Mouse (Mus musculus): ENCODE data around the gene Hsd17b2.
"Not testable (repeated sequence)": the region's sequence is repeated elsewhere in the genome, so short reads cannot be mapped to it uniquely, and the experiment has no call there.

The Hsd17b2 gene

DNA sequence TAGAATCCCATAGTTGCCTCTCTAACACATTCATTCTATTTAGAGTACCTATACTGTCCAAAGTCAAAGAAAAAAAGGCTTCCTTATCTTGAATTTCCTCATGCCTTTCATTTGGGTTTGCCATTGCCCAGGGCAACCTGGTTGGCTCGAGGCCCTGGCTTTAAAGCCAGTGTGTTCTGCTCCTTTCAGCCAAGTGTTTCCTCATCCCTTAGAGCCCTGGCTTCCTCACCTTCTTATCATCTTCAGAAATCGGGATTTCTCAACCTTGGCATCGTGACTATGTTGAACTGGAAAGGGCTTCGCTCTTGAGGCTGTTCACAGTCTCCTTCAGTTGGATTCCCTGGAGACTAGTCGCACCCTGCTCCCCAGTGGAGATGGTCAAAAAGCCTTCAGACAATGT, 12.9 kb downstream of the Hsd17b2 start:
- DNase-seq (ENCODE audit: low spot score) = peak; percentile 14

DNA sequence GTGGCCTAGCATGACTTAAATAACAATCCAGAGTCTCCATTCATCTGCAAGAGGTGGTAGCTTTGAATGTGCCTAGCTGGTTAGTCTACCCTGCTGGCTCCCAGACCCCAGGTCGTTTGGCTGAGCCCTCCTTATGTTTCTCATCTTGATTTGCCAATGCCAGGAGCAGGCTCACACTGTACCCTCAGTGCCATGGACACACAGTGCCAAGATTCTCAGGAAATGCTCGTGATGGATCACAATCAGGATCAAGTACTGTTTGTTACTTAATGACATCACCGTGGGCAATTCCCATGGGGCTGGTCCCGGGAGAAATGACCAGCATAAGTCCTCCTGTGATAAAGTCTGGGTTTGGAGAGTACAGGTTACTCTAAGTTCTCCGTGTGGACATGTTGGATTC, 14.2 kb downstream of the Hsd17b2 start:
- DNase-seq (ENCODE audit: low spot score) = no peak

- no peak for DNase-seq (ENCODE audit: low spot score)
These were observed 16.6 kb downstream of the Hsd17b2 start for GRCm38 (mm10) chr8:117718152-117718860.

GRCm38 (mm10) chr8:117726467-117726866, 24.8 kb downstream of the Hsd17b2 start:
- no peak for DNase-seq (ENCODE audit: low spot score)

DNA sequence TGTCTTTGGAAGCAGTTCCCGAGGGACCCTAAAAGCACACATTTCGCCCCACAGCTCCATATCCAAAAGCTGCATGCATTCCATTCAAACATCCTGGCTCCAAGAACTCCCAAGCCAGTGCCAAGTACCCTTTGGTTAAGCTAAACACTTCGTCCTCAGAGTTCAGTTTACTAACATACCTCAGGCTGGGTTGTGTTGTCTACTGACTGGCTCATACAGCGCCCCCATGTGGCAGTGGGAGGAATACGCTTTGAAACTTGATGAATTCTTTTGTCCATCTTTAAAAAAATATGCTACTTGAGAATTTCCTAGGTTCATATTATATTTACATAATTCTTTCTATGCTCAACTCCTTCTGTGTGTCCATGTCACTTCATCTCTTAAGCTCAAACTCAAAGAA, 25.9 kb downstream of the Hsd17b2 start:
- DNase-seq (ENCODE audit: low spot score) = no peak

- no peak for DNase-seq (ENCODE audit: low spot score)
These were observed 26.5 kb downstream of the Hsd17b2 start for GRCm38 (mm10) chr8:117728234-117728633.

DNA sequence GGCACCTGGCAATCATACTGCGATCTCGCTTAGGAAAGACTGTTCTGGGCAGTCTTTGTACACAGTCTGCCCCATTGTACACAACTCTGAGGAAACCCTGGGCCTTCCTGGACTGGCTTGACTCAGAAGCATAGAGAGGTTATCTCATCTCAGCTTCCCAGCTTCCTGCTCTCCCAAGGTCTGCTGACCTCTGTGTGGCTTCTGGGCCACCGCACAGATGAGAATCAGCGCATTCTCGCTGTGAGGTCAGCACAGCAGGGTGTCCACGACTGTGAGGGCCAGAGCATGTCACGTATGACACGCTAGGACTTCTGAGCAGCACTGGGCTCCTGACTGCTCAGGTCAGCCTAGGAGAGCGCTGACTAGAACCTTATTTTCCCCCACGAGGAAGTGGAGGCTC, 29.3 kb downstream of the Hsd17b2 start:
- no peak for DNase-seq (ENCODE audit: low spot score)

DNA sequence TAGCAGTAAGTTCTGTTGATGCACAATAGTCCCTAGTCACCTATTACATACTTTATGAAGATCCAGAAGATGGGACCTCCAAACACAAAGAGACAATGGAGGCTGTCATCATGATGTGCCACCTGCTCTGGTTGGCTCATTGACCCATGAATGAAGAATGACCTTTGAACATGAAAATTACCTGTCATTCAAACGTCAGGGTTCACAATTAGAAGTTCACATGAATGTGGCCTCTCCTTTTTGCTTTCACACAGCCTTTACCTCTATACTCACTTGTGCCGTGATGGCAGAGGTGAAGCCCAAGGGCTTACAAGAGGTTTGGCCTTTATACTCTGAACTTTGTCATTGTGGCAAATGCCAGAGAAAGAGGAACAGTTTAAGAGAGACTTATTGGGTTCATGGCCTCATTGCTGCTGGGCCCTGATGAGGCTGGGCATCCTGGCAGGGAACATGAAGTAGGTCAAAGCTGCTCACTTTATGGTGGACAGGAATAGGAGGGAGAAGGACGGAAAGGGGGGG, 35.0 kb downstream of the Hsd17b2 start:
- DNase-seq (ENCODE audit: low spot score) = no peak

- not testable (repeated sequence) for DNase-seq (ENCODE audit: low spot score)
These were observed 36.5 kb downstream of the Hsd17b2 start for GRCm38 (mm10) chr8:117738206-117738605.

DNA sequence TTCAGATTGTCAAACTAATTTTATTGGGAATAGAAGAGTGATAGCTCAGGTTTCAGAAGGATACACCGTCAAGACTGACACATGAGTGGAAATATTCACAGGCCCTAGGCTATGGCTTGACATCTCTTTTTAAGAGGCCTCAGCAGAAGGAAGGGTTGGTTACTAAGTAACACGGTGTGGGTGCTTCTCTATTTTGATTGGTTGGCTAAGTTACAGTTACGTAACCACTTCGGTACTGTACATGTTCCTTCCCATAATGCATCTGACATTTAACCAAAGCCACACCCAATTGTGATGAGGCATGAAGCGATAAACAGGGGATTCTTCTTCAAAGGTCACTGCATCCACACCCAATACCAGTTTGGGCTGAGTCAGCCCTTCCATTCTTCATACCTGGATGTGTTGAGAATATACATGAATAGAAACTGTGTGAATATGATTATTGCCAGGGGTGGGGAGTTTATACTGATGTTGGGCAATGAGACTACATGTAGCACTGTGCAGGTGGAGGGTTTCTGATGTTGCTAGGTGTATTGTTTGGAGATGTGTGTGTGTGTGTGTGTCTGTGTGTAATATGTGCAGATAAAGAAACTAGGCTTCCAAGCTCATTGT, 38.8 kb downstream of the Hsd17b2 start:
- no peak for DNase-seq (ENCODE audit: low spot score)

DNA sequence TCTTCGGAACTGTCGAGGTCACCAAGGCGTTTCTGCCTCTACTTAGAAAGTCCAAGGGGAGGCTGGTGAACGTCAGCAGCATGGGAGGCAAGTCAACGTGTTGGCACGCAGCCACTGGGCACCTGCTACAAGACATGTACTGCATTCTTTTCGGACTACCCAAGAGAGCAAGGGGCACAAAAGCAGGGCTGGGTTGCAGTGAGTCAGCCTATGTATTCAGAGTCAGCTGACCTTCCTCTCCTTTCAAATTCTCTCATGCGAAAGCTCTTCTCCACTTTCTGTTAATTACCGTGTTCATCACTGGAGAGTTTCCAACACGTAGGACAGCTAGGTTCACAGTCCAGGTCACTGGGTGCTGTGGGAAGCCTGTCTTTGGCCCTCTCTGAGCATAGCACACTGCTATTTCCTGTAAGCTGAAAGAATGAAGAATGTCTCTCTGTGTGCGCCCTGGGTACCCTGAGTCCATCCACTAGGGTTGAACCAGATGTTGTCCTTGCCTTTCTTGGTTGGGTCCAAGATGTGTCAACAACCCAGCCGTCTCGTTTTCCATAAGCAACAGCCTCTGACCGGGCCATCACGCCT, 40.8 kb downstream of the Hsd17b2 start:
- DNase-seq (ENCODE audit: low spot score) = no peak

GRCm38 (mm10) chr8:117746651-117747050, 44.9 kb downstream of the Hsd17b2 start:
- DNase-seq (ENCODE audit: low spot score) = no peak

DNA sequence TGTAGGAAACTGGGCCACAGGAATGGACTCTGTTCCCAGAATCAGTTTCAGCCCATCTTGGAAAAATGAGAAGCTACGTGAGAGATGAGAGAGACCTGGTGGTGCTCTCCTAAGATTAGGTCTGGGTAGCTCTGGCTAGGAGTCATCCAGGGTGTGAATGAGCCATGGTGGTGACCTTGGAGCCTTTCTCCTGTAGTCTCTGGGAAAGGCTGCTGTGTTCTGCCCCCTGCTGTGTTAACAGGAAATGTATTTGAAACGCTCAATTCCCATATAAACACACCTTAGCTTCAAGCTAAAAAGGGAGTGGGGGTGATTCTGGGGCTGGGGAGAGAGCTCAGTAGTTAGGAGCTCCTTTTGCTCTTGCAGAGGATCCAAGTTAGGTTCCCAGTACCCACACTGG, 45.7 kb downstream of the Hsd17b2 start:
- DNase-seq (ENCODE audit: low spot score) = no peak

DNA sequence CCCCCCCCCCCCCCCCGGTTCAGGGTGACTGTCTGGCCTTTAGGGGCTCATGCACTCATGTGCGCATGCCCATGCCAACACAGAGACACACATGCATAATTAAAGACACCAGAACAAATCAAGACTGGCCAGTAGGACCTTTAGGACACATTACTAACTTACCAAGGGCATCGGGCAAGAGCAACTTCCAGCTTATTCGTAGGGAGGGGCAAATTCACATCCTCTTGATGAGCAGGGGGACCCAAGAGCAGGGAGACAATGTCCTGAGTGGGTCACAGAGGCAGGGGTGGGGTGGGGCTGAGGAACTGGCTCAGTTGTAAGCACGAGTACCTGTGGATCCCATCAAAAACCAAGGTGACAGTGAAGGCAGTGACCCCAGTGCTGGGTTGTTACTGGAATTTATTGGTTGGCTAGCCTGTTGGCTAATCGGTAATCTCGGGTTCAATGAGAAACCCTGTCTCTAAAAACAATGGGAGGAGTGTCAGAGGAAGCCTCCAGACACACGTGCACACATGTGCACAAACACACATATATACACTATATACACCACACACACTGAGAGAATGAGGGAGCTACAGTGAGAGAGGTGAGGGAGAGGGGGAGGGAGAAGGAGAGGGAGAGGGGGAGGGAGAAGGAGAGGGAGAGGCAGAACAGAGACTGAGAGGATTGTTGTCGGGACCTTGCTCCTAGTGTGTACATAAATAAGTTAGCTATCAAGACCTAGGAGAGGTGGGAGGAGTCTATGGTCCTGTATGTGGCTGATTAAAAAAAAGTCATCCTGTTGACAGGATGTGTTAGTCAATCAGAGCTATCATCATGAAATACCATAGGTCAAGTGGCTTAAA, 46.4 kb downstream of the Hsd17b2 start:
- DNase-seq (ENCODE audit: low spot score) = no peak

GRCm38 (mm10) chr8:117749436-117749835, 47.7 kb downstream of the Hsd17b2 start:
- no peak for DNase-seq (ENCODE audit: low spot score)

GRCm38 (mm10) chr8:117757900-117758299, 56.2 kb downstream of the Hsd17b2 start:
- no peak for DNase-seq (ENCODE audit: low spot score)

GRCm38 (mm10) chr8:117762776-117763175, 61.1 kb downstream of the Hsd17b2 start:
- no peak for DNase-seq (ENCODE audit: low spot score)

DNA sequence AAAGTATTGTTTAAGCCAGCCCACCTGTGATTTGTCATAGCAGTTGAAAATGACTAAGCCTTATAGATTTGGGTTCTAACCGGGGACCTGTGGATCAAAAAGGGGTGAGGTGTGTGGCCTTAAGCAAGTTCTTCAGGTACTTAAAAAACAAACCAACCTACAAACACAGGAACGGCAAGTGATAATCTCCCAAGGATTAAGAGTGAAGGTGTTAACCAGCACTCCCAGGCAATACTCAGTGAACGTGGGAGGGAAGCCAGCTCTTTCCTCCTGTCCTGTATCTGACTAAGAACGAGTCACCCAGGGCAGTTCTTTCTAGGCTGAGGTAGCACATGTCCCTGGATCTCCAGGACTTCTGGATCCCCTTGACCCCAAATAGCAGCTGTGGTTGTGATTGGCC, 62.9 kb downstream of the Hsd17b2 start:
- no peak for DNase-seq (ENCODE audit: low spot score)

DNA sequence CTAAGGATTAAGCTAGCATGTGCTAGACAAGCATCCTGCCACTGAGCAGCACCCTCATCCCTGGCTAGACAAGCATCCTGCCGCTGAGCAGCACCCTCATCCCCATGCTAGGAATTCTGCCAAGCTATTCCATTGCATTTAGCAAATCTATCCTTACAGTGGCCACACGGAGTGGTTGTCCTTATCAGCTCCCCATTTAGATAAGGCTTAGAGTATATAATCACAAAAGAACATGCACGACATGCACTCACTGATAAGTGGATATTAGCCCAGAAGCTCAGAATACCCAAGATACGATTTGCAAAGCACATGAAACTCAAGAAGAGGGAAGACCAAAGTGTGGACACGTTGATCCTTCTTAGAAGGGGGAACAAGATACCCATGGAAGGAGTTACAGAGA, 64.2 kb downstream of the Hsd17b2 start:
- DNase-seq (ENCODE audit: low spot score) = no peak

DNA sequence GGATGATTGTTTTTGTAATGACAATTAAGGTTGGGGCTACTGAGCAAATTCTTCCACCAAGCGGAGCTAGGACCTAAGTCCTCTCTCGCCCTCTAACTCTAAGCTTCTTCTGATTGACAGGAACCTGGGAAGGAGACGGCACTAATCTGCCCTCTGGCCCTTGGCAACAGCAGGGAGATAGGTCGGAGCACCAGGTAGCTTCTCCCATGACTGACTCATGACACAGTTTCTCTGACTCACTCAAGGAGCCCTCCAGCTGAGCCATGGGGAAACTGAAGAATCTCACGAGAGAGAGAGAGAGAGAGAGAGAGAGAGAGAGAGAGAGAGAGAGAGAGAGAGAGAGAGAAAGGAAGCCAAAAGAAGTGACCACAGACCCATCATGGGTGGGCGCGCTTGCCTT, 67.3 kb downstream of the Hsd17b2 start:
- no peak for DNase-seq (ENCODE audit: low spot score)

- no peak for DNase-seq (ENCODE audit: low spot score)
These were observed 69.6 kb downstream of the Hsd17b2 start for GRCm38 (mm10) chr8:117771115-117771836.

DNA sequence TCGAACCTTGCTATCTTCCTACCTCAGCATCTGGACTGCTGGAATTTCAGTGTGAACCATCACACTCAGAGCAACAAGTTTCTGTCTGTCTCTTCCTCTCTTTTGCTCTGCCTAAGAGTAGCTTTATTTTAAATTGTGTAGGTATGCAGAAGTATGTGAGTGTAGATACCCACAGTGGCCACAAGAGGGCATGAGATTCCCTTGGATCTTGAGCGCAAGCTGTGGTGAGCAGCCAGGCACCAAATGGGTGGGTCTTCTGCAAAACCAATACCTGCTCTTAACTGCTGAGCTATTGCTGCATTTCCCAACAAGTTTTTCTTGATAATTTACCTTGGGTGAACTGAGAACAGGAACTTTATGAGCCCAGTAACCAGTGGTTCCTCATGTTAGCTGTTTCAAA, 70.4 kb downstream of the Hsd17b2 start:
- DNase-seq (ENCODE audit: low spot score) = peak; percentile 21
